Mouse (Mus musculus): ENCODE data around the gene Rnf150. TPM values are rescaled to one million over a fixed set of nuclear protein-coding genes. Genes with fewer than 3 reads are reported as not detected.

The Rnf150 gene
- polyA plus RNA-seq, 1 experiment = 3.5 TPM

DNA sequence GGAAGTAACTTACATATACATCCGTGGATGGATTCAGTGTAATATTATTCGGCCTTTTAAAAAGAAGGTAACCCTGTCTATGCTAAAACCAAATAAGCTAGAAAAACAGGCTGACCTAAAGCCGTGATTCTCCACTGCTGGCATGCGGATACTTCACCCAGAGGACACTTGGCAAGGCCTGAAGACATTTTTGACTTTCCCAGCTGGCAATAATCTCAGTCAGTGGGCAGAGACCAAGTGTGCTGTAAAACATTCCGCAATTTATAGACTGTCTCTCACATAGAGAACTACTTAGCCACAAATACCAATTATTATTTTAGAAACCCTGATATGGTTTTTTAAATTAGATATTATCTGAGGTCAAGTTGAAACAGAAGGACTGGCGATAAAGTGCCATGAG lies 202.9 kb downstream of the Rnf150 start:
- TF ChIP-seq USF1 (IDR thresholded peaks at IDR 0.05; ENCODE audit: low read depth) (no peak), FOSL1 (IDR thresholded peaks at IDR 0.05; ENCODE audit: insufficient read depth, low read length, poor library complexity, severe bottlenecking) (no peak), CEBPB (IDR thresholded peaks at IDR 0.05; ENCODE audit: low read depth) (no peak), CTCF (IDR thresholded peaks at IDR 0.05; ENCODE audit: control insufficient read depth, insufficient read depth, insufficient read length) (no peak), MAX (IDR thresholded peaks at IDR 0.05) (no peak), MYOD1 (IDR thresholded peaks at IDR 0.05; ENCODE audit: control insufficient read depth, insufficient read length, low read depth) (no peak), MYOG (IDR thresholded peaks at IDR 0.05; ENCODE audit: control insufficient read depth, extremely low read depth, insufficient read length) (no peak)
- Histone ChIP-seq H3K4me3 (ENCODE audit: insufficient read depth, poor library complexity, severe bottlenecking) (no peak overlapping the region), H3K27me3 (ENCODE audit: control insufficient read depth, insufficient read depth, insufficient read length) (no peaks in the 10 kb centered on the region), H3K79me2 (ENCODE audit: control insufficient read depth, insufficient read depth) (no peaks in the 10 kb centered on the region), H3K36me3 (ENCODE audit: control insufficient read depth, insufficient read depth) (no peaks in the 10 kb centered on the region), H3ac (ENCODE audit: control insufficient read depth, insufficient read length, low read depth) (no peak overlapping the region), H3K79me3 (ENCODE audit: low read depth) (no peaks in the 10 kb centered on the region)

DNA sequence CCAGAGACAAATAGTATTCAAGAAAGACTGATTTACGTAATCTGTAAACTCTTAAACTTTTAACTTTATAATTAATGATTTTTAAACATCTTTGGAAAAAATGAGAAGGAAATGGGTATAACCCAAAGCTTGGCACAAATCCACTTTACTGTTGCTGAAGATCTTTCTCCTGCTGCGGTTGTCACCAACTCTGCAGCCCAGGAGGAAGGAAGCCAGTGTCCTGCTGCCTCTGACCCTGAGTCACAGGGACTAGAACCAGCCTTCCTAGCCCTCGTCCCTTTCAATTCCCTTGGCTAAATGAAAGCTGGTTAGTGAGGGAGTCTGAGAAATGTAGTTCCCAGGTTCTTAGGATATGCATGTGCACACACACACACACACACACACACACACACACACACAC lies 203.7 kb downstream of the Rnf150 start:
- Histone ChIP-seq H3K79me3 (ENCODE audit: low read depth) (no peaks in the 10 kb centered on the region), H3K4me3 (ENCODE audit: insufficient read depth, poor library complexity, severe bottlenecking) (no peak overlapping the region), H3ac (ENCODE audit: control insufficient read depth, insufficient read length, low read depth) (no peak overlapping the region), H3K36me3 (ENCODE audit: control insufficient read depth, insufficient read depth) (no peaks in the 10 kb centered on the region), H3K79me2 (ENCODE audit: control insufficient read depth, insufficient read depth) (no peaks in the 10 kb centered on the region), H3K27me3 (ENCODE audit: control insufficient read depth, insufficient read depth, insufficient read length) (no peaks in the 10 kb centered on the region)
- no peak for TF ChIP-seq MYOD1 (IDR thresholded peaks at IDR 0.05; ENCODE audit: control insufficient read depth, insufficient read length, low read depth)
- no peak for TF ChIP-seq CTCF (IDR thresholded peaks at IDR 0.05; ENCODE audit: control insufficient read depth, insufficient read depth, insufficient read length)
- no peak for TF ChIP-seq USF1 (IDR thresholded peaks at IDR 0.05; ENCODE audit: low read depth)
- TF ChIP-seq MYOG (IDR thresholded peaks at IDR 0.05; ENCODE audit: control insufficient read depth, extremely low read depth, insufficient read length) = no peak
- TF ChIP-seq FOSL1 (IDR thresholded peaks at IDR 0.05; ENCODE audit: insufficient read depth, low read length, poor library complexity, severe bottlenecking) = no peak
- TF ChIP-seq CEBPB (IDR thresholded peaks at IDR 0.05; ENCODE audit: low read depth) = no peak
- no peak for TF ChIP-seq MAX (IDR thresholded peaks at IDR 0.05)

DNA sequence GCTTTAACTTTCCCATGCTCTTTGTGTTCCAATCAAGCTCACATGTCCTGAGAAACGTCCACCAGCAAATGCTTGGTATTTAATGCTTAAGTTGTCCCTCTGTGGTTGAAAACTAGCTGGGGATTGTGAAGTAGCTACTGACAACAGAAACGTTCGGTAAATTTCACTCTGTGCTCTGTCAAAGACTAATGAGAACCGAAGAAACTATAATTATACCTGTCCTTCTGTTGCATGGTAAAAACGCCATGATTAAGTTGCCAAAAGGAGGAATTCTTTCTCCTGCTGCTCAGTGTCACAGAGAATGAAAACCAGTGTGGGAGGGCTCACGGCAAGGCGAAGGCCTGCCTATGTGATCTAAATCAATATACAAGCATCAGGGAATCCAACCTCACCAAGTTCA lies 204.8 kb downstream of the Rnf150 start:
- Histone ChIP-seq H3K79me2 (ENCODE audit: control insufficient read depth, insufficient read depth) (no peaks in the 10 kb centered on the region), H3K79me3 (ENCODE audit: low read depth) (no peaks in the 10 kb centered on the region), H3ac (ENCODE audit: control insufficient read depth, insufficient read length, low read depth) (no peak overlapping the region), H3K4me3 (ENCODE audit: insufficient read depth, poor library complexity, severe bottlenecking) (no peak overlapping the region), H3K27me3 (ENCODE audit: control insufficient read depth, insufficient read depth, insufficient read length) (no peaks in the 10 kb centered on the region), H3K36me3 (ENCODE audit: control insufficient read depth, insufficient read depth) (no peaks in the 10 kb centered on the region)
- TF ChIP-seq CEBPB (IDR thresholded peaks at IDR 0.05; ENCODE audit: low read depth) = no peak
- TF ChIP-seq MYOG (IDR thresholded peaks at IDR 0.05; ENCODE audit: control insufficient read depth, extremely low read depth, insufficient read length) = no peak
- TF ChIP-seq MAX (IDR thresholded peaks at IDR 0.05) = no peak
- TF ChIP-seq USF1 (IDR thresholded peaks at IDR 0.05; ENCODE audit: low read depth) = no peak
- no peak for TF ChIP-seq MYOD1 (IDR thresholded peaks at IDR 0.05; ENCODE audit: control insufficient read depth, insufficient read length, low read depth)
- no peak for TF ChIP-seq FOSL1 (IDR thresholded peaks at IDR 0.05; ENCODE audit: insufficient read depth, low read length, poor library complexity, severe bottlenecking)
- no peak for TF ChIP-seq CTCF (IDR thresholded peaks at IDR 0.05; ENCODE audit: control insufficient read depth, insufficient read depth, insufficient read length)

DNA sequence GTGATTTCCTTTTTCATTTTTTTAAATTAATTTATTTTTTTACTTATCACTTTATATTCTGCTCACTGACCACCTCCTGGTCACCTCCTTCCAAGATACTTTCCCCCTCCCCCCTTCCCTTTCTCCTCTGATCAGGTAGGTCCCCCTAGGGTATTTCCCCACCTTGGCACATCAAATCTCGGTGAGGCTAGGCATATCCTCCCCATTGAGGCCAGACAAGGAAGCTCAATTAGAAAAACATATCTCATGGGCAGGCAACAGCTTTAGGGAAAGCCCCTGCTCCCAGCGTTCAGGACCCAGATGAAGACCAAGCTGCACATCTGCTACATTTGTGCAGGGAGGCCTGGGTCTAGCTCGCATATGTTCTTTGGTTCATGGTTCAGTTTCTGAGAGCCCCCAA lies 211.1 kb downstream of the Rnf150 start:
- no peak overlapping the region for H3ac ChIP-seq (ENCODE audit: control insufficient read depth, insufficient read length, low read depth)
- TF ChIP-seq CEBPB (IDR thresholded peaks at IDR 0.05; ENCODE audit: low read depth) (no peak), USF1 (IDR thresholded peaks at IDR 0.05; ENCODE audit: low read depth) (no peak), MAX (IDR thresholded peaks at IDR 0.05) (no peak), MYOD1 (IDR thresholded peaks at IDR 0.05; ENCODE audit: control insufficient read depth, insufficient read length, low read depth) (no peak), MYOG (IDR thresholded peaks at IDR 0.05; ENCODE audit: control insufficient read depth, extremely low read depth, insufficient read length) (no peak), FOSL1 (IDR thresholded peaks at IDR 0.05; ENCODE audit: insufficient read depth, low read length, poor library complexity, severe bottlenecking) (no peak), CTCF (IDR thresholded peaks at IDR 0.05; ENCODE audit: control insufficient read depth, insufficient read depth, insufficient read length) (no peak)
- H3K79me3 ChIP-seq (ENCODE audit: low read depth) = no peaks in the 10 kb centered on the region
- H3K79me2 ChIP-seq (ENCODE audit: control insufficient read depth, insufficient read depth) = no peaks in the 10 kb centered on the region
- H3K27me3 ChIP-seq (ENCODE audit: control insufficient read depth, insufficient read depth, insufficient read length) = no peaks in the 10 kb centered on the region
- no peak overlapping the region for H3K4me3 ChIP-seq (ENCODE audit: insufficient read depth, poor library complexity, severe bottlenecking)
- no peaks in the 10 kb centered on the region for H3K36me3 ChIP-seq (ENCODE audit: control insufficient read depth, insufficient read depth)

DNA sequence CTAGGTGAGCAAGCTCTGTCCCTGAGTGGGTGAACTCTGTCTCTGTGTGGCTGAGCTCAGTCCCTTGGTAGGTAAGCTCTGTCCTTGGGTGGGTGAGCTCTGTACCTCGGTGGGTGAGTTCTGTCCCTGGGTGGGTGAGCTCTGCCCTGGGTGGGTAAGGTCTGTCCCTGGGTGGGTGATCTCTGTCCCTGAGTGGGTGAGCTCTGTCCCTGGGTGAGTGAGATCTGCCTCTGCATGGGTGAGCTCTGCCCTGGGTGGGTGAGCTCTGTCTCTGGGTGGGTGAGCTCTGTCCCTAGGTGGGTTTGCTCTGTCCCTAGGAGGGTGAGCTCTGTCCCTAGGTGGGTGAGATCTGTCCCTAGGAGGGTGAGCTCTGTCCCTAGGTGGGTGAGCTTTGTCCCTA lies 213.5 kb downstream of the Rnf150 start:
- TF ChIP-seq FOSL1 (IDR thresholded peaks at IDR 0.05; ENCODE audit: insufficient read depth, low read length, poor library complexity, severe bottlenecking) (no peak), MYOD1 (IDR thresholded peaks at IDR 0.05; ENCODE audit: control insufficient read depth, insufficient read length, low read depth) (no peak), MYOG (IDR thresholded peaks at IDR 0.05; ENCODE audit: control insufficient read depth, extremely low read depth, insufficient read length) (no peak)
- no peaks in the 10 kb centered on the region for H3K27me3 ChIP-seq (ENCODE audit: control insufficient read depth, insufficient read depth, insufficient read length)
- no peaks in the 10 kb centered on the region for H3K36me3 ChIP-seq (ENCODE audit: control insufficient read depth, insufficient read depth)
- H3K79me2 ChIP-seq (ENCODE audit: control insufficient read depth, insufficient read depth) = no peaks in the 10 kb centered on the region
- H3ac ChIP-seq (ENCODE audit: control insufficient read depth, insufficient read length, low read depth) = no peak overlapping the region
- no peaks in the 10 kb centered on the region for H3K79me3 ChIP-seq (ENCODE audit: low read depth)
- no peak overlapping the region for H3K4me3 ChIP-seq (ENCODE audit: insufficient read depth, poor library complexity, severe bottlenecking)

DNA sequence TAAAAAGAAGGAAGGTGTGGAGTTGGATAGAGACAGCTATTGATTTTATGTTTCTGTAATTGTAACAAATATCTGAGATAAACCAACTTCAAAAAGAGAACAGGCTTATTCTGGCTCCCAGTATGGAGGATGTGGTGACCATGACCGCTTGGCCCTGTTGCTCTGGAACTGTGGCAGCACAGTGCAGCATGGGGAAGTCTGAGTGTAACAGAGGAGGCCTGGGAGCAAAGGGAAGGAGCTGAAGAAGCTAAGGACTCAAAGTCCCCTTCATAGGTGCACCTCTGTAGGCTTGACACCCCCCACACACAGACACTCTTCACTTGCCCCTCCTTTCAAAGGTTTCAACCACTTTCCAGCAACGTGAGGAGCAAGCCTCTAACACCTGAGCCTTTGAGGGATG lies 214.2 kb downstream of the Rnf150 start:
- H3K36me3 ChIP-seq (ENCODE audit: control insufficient read depth, insufficient read depth) = no peaks in the 10 kb centered on the region
- H3K79me2 ChIP-seq (ENCODE audit: control insufficient read depth, insufficient read depth) = no peaks in the 10 kb centered on the region
- H3ac ChIP-seq (ENCODE audit: control insufficient read depth, insufficient read length, low read depth) = no peak overlapping the region
- no peaks in the 10 kb centered on the region for H3K27me3 ChIP-seq (ENCODE audit: control insufficient read depth, insufficient read depth, insufficient read length)
- no peaks in the 10 kb centered on the region for H3K79me3 ChIP-seq (ENCODE audit: low read depth)
- no peak for TF ChIP-seq CTCF (IDR thresholded peaks at IDR 0.05; ENCODE audit: control insufficient read depth, insufficient read depth, insufficient read length)
- TF ChIP-seq MAX (IDR thresholded peaks at IDR 0.05) = no peak
- no peak overlapping the region for H3K4me3 ChIP-seq (ENCODE audit: insufficient read depth, poor library complexity, severe bottlenecking)

Measured in C2C12 (cell line).